Mouse (Mus musculus) liver, adult 2 months (tissue): Measurements from ENCODE around the gene Col25a1.

ENCODE experiments used
- CTCF ChIP-seq: fragments of 200-500 bp; IDR thresholded peaks from 2 replicates; pipeline ENCODE4 v1.5.1; 2011; ENCODE audit warnings: low read depth, low read length, control low read depth
- POLR2A ChIP-seq: fragments of 200-500 bp; IDR thresholded peaks from 2 replicates; pipeline ENCODE4 v1.6.1; 2011; ENCODE audit warnings: low read length, control low read depth; ENCODE audit not compliant: insufficient read depth; ENCODE audit errors: extremely low read depth

GRCm38 (mm10) chr3:130524367-130525137, 393.3 kb downstream of the Col25a1 start:
- TF ChIP-seq CTCF: no peak
- no peak for TF ChIP-seq POLR2A
